Mouse (Mus musculus) ovary, postnatal 36 days (tissue): ENCODE data around the gene Ccn1.

Source experiments
- DNase-seq: peaks from one replicate; pipeline ENCODE4 v3.0.0; 2022; ENCODE audit warnings: low spot score, mixed read lengths

Gene Ccn1

DNA sequence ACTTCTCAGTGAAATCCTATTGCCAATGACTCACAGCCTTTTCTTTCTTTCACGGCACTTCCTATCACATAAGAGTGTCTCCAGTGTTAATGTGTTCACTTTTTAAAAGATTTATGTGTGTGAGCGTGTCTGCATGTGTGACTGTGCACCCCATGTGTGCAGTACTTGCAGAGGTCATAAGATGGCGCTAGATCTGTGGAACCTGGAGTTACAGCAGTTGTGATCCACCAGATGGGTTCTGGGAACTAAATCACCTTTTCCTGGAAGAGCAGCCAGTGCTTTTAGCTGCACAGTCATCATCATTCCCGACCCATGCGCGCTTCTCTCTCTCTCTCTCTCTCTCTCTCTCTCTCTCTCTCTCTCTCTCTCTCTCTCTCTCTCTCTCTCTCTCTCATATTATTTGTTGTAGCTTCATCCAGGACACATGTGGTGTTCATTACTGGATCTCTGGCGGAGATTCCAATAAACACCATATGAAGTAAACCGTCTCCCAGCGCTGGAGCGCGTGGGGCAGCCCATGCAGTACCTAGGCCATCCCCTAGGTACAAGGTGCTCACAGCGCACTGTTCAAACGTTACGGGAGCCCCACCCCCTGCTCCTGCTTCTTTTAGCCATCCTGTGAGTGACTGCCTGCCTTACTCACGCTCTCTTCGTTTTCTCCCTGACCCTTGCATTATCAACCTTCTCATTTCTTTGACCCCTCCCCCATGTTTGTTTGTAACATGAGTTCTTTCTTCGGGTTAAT lies 30.0 kb downstream of the Ccn1 start:
- no peak for DNase-seq

GRCm38 (mm10) chr3:145618299-145618698 lies 31.5 kb downstream of the Ccn1 start:
- DNase-seq: no peak

GRCm38 (mm10) chr3:145614362-145615115 lies 35.2 kb downstream of the Ccn1 start:
- DNase-seq: peak; percentile 21

DNA sequence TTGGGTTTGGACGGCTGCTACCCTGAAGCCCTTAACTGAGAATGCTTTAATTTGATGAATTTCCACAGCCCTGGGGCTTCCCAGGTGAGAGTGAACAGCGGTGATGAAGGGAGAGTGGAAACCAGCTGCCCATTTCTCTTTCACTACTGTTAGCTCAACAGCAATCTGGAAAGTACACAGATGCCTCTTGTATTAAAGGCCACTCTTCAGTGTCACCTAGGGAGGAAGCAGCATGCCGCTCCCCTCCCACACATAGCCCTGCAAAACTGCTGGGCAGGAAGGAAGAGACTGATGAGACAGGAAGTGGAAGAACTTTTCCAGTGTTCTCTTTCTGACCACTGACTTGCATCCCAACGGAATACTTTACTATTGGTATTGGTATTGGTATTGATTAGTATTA lies 36.5 kb downstream of the Ccn1 start:
- DNase-seq: no peak

- no peak for DNase-seq
Measured at GRCm38 (mm10) chr3:145612662-145613061, 37.1 kb downstream of the Ccn1 start.

GRCm38 (mm10) chr3:145608320-145608719 lies 41.5 kb downstream of the Ccn1 start:
- no peak for DNase-seq

DNA sequence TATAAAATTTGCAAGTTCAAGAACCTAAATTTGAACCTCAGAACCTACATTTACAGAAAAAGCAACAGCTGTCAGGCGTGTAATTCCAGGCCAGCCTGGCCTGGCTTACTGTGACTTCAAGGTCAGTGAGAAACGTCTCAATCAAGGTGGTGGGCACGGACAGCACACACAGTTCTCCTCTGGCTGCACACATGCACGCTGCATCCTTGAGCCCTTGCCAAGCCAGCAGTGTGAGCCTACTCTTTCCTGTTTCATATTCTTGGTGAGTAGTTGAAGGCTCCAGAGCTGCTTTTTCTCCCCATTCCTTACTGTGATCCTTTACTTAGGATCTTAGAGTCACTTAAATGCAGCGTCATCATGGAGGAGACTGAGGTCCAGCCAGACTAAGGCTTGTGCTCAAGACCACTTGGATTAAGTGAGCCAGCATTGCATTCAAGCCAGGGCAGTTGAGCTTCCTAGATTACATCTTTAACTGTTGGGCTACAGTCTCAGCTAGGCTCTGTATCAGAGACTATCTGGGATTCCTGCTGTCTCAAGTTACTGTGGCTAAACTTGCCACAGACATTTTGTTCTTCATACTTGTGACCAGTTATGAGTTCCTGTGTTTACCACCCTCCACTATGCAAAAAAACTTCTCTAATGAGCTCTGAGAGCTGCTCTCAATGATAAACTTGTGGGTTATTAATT lies 44.2 kb downstream of the Ccn1 start:
- DNase-seq: peak; percentile 38

GRCm38 (mm10) chr3:145602410-145603206 lies 47.2 kb downstream of the Ccn1 start:
- DNase-seq: no peak

- DNase-seq: no peak
Measured at GRCm38 (mm10) chr3:145601345-145601744, 48.4 kb downstream of the Ccn1 start.

- no peak for DNase-seq
Measured at GRCm38 (mm10) chr3:145600801-145601200, 49.0 kb downstream of the Ccn1 start.

DNA sequence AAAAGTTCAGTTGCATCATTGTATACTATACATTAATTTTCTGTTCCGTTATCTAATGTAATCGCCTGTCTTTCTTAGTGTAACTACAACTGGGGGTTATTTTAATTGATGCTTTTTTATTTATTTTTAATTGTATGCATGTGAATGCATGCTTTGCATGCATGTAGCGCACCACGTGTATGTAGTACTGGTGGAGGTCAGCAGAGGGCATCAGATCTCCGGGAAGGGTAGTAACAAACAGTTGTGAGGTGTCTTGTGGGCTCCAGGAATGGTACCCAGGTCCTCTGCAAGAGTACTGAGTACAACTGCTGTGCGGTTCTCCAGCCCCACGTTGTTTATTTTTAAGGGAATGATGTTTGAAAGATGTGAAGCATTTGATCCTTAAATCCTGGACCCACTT lies 50.7 kb downstream of the Ccn1 start:
- no peak for DNase-seq
